13 mouse cellular contexts compared by ENCODE assay signal in genomic region chr8:120188510-120188909, GRCm38 (mm10). TPM values are rescaled to one million over a fixed set of nuclear protein-coding genes. Genes with fewer than 3 reads are reported as not detected.
DNase-seq lines count a peak whose midpoint lies in the region; ATAC-seq and TF ChIP-seq lines count a peak whose summit lies in the region.
"Had no signal": no experiment of that assay in that cellular context is flagged by ENCODE, and none has a peak within 500 bp of the region (broad histone marks: within the 10 kb centered on the region; RNA-seq: fewer than 3 reads in every experiment).

No protein-coding gene starts in this region.

- 65% methylated on average over 6 of the region's 6 CpGs for WGBS in lung, adult 2 months

- intact Hi-C loops in gastrocnemius, postnatal 36 days (cut with DNase I) = no loop called here

- DNase-seq in adrenal gland, adult (ENCODE audit: inconsistent age in 2 of 2, low spot score in 1 of 2) = peak; percentile 74 to 82
- DNase-seq in adrenal gland, postnatal 4 days (ENCODE audit: low spot score in 2 of 2) = no peak
- DNase-seq in lung, adult 18-20 months = peak; percentile 55 to 64
- DNase-seq in lung, adult 2 months = no peak
- DNase-seq in gastrocnemius, postnatal 36 days = peak; percentile 65 to 69
- peak; percentile 77 for DNase-seq in kidney, postnatal 10 days
- DNase-seq in layer of hippocampus, adult 2 months (ENCODE audit: low spot score in 2 of 2) = no peak
- DNase-seq: midbrain, embryonic 14.5 days had no signal

- no peak for TF ChIP-seq CTCF in lung, adult 2 months (IDR thresholded peaks at IDR 0.05; ENCODE audit: insufficient read depth, low read length)
- no peak for TF ChIP-seq CTCF in layer of hippocampus, adult 2 months (conservative IDR thresholded peaks at IDR 0.05)

- no peak overlapping the region for H3K27ac ChIP-seq in layer of hippocampus, adult 2 months
- H3K27ac ChIP-seq: kidney, postnatal 0 days had no signal

- no peak for TF ChIP-seq POLR2A in lung, adult 2 months (IDR thresholded peaks at IDR 0.05; ENCODE audit: borderline replicate concordance, extremely low read depth, low read depth, low read length)

- no peak for ATAC-seq in activated CD4-positive, CD25-positive, alpha-beta regulatory T cell, adult 4 months
- ATAC-seq: forebrain, embryonic 16.5 days had no signal

- peaks cover 21% of the 10 kb centered on the region for H3K4me1 ChIP-seq in lung, adult 2 months (ENCODE audit: control insufficient read depth, insufficient read depth, low read length)

- no peak overlapping the region for H3K4me3 ChIP-seq in lung, adult 2 months (replicated peaks; ENCODE audit: extremely low read depth, low read depth, low read length)
- no peak overlapping the region for H3K4me3 ChIP-seq in layer of hippocampus, adult 2 months

RNA-seq across cellular contexts. Expression of gene Fam92b, which starts 11.2 kb away (rescaled TPM):
- 1 to 10 TPM; 1.6 to 2.3 TPM for total RNA-seq in adrenal gland, postnatal 4 days (2021)
- polyA plus RNA-seq in lung, adult 2 months (2012; rRNA removed) = 9.0 and 10.2 TPM in 2 replicates
- not detected for total RNA-seq in gastrocnemius, postnatal 36 days (2021)
- not detected for polyA plus RNA-seq in activated CD4-positive, CD25-positive, alpha-beta regulatory T cell, adult 4 months (2017; shearing (Covaris generic))
- under 1 TPM; 0.31 to 0.91 TPM for total RNA-seq in layer of hippocampus, adult 2 months (2021)
- total RNA-seq: neutrophil, adult 5-6 weeks had no signal
- polyA plus RNA-seq: kidney, postnatal 0 days; liver, embryonic 16.5 days had no signal

RNA-seq across cellular contexts. Expression of gene Gse1, which starts 39.7 kb away (rescaled TPM):
- 10 to 100 TPM; 58.1 to 60.7 TPM for total RNA-seq in adrenal gland, postnatal 4 days (2021)
- polyA plus RNA-seq in lung, adult 2 months (2012; rRNA removed) = 35.6 and 39.6 TPM in 2 replicates
- total RNA-seq in gastrocnemius, postnatal 36 days (2021) = 10 to 100 TPM; 28.9 to 30.8 TPM
- 1 to 10 TPM; 2.9 to 4.1 TPM for polyA plus RNA-seq in activated CD4-positive, CD25-positive, alpha-beta regulatory T cell, adult 4 months (2017; shearing (Covaris generic))
- total RNA-seq in layer of hippocampus, adult 2 months (2021) = 100 to 1,000 TPM; 146 to 158 TPM

Comparison
In these comparisons a context has a peak if more than half of its experiments do, and no peak if none do; other contexts are left out.
1. DNase-seq: peak in adrenal gland, adult (2 of 2), lung, adult 18-20 months (2 of 2), gastrocnemius, postnatal 36 days (2 of 2) and kidney, postnatal 10 days (single experiment); none in adrenal gland, postnatal 4 days (0 of 2), lung, adult 2 months (single experiment) and layer of hippocampus, adult 2 months (0 of 2).